Mouse (Mus musculus): ENCODE results near the gene Mtss1l. TPM values are rescaled to one million over a fixed set of nuclear protein-coding genes. Genes with fewer than 3 reads are reported as not detected.

Mtss1l gene
- polyA plus RNA-seq, 1 experiment from 2014 or later: 16.2 TPM

GRCm38 (mm10) chr8:110722414-110723011, 1.2 kb downstream of the Mtss1l start:
- WGBS: 40% methylated on average over 11 of the region's 11 CpGs
- H3K9me3 ChIP-seq: no peaks in the 10 kb centered on the region

GRCm38 (mm10) chr8:110724493-110724892, 3.2 kb downstream of the Mtss1l start:
- Histone ChIP-seq H3K4me1 (peaks cover 47% of the 10 kb centered on the region), H3K9me3 (no peaks in the 10 kb centered on the region), H3K36me3 (peaks cover 23% of the 10 kb centered on the region), H3K9ac (no peak overlapping the region), H3K4me2 (peak overlapping the region; percentile 65), H3K4me3 (replicated peaks) (no peak overlapping the region), H3K27me3 (replicated peaks) (no peaks in the 10 kb centered on the region), H3K27ac (peak overlapping the region; percentile 52)
- no peak for ATAC-seq (ENCODE audit: insufficient read depth, low FRiP score, low read depth)
- WGBS: 53% methylated on average over 3 of the region's 3 CpGs

More at GRCm38 (mm10) chr8:110722414-110723011, 1.2 kb downstream of the Mtss1l start:
- Histone ChIP-seq H3K4me1 (peaks cover 65% of the 10 kb centered on the region), H3K27ac (peak overlapping the region; percentile 40), H3K4me2 (peak overlapping the region; percentile 65), H3K4me3 (replicated peaks) (peak overlapping the region; percentile 72), H3K9ac (peak overlapping the region; percentile 50), H3K36me3 (peaks cover 6% of the 10 kb centered on the region; the same call in 1 of the 2 replicates), H3K27me3 (replicated peaks) (no peaks in the 10 kb centered on the region)
- no peak for ATAC-seq (ENCODE audit: insufficient read depth, low FRiP score, low read depth)

- Histone ChIP-seq H3K9ac (no peak overlapping the region), H3K4me2 (peak overlapping the region; percentile 65; the same call in 1 of the 2 replicates), H3K9me3 (no peaks in the 10 kb centered on the region), H3K4me3 (replicated peaks) (no peak overlapping the region), H3K27ac (peak overlapping the region; percentile 52), H3K27me3 (replicated peaks) (no peaks in the 10 kb centered on the region), H3K36me3 (peaks cover 30% of the 10 kb centered on the region), H3K4me1 (peaks cover 40% of the 10 kb centered on the region)
- no peak for ATAC-seq (ENCODE audit: insufficient read depth, low FRiP score, low read depth)
- WGBS: 40% methylated on average over 7 of the region's 7 CpGs
Observed at GRCm38 (mm10) chr8:110725084-110725838, 4.0 kb downstream of the Mtss1l start.

GRCm38 (mm10) chr8:110726893-110727292, 5.6 kb downstream of the Mtss1l start:
- no peaks in the 10 kb centered on the region for H3K9me3 ChIP-seq
- WGBS: 11% methylated on average over 18 of the region's 18 CpGs
- H3K27me3 ChIP-seq (replicated peaks): no peaks in the 10 kb centered on the region
- peaks cover 46% of the 10 kb centered on the region for H3K36me3 ChIP-seq
- H3K4me2 ChIP-seq: no peak overlapping the region
- no peak overlapping the region for H3K27ac ChIP-seq
- ATAC-seq (ENCODE audit: insufficient read depth, low FRiP score, low read depth): no peak
- H3K9ac ChIP-seq: no peak overlapping the region
- H3K4me3 ChIP-seq (replicated peaks): no peak overlapping the region
- peaks cover 32% of the 10 kb centered on the region for H3K4me1 ChIP-seq

GRCm38 (mm10) chr8:110731346-110731859, 10.1 kb downstream of the Mtss1l start:
- no peak overlapping the region for H3K4me3 ChIP-seq (replicated peaks)
- H3K9ac ChIP-seq: no peak overlapping the region
- 91% methylated on average over 8 of the region's 8 CpGs for WGBS
- no peaks in the 10 kb centered on the region for H3K27me3 ChIP-seq (replicated peaks)
- H3K36me3 ChIP-seq: peaks cover 70% of the 10 kb centered on the region
- no peaks in the 10 kb centered on the region for H3K9me3 ChIP-seq
- no peak overlapping the region for H3K4me2 ChIP-seq
- ATAC-seq (ENCODE audit: insufficient read depth, low FRiP score, low read depth): no peak
- H3K27ac ChIP-seq: no peak overlapping the region
- no peaks in the 10 kb centered on the region for H3K4me1 ChIP-seq

- Histone ChIP-seq H3K9ac (no peak overlapping the region), H3K27me3 (replicated peaks) (no peaks in the 10 kb centered on the region), H3K4me1 (no peaks in the 10 kb centered on the region), H3K4me2 (no peak overlapping the region), H3K4me3 (replicated peaks) (no peak overlapping the region), H3K9me3 (no peaks in the 10 kb centered on the region), H3K27ac (no peak overlapping the region), H3K36me3 (peaks cover 75% of the 10 kb centered on the region)
- ATAC-seq (ENCODE audit: insufficient read depth, low FRiP score, low read depth): no peak
- WGBS: 88% methylated on average over 8 of the region's 8 CpGs
Observed at GRCm38 (mm10) chr8:110733036-110733435, 11.8 kb downstream of the Mtss1l start.

GRCm38 (mm10) chr8:110738591-110739195, 17.4 kb downstream of the Mtss1l start:
- Histone ChIP-seq H3K4me3 (replicated peaks) (no peak overlapping the region), H3K36me3 (peaks cover 46% of the 10 kb centered on the region), H3K27me3 (replicated peaks) (no peaks in the 10 kb centered on the region), H3K9me3 (no peaks in the 10 kb centered on the region), H3K4me1 (no peaks in the 10 kb centered on the region), H3K4me2 (no peak overlapping the region), H3K27ac (no peak overlapping the region), H3K9ac (no peak overlapping the region)
- WGBS: 86% methylated on average over 35 of the region's 35 CpGs
- ATAC-seq (ENCODE audit: insufficient read depth, low FRiP score, low read depth): 0 out of 2 replicates have a peak, but pooled peaks have one; percentile 12

- no peak overlapping the region for H3K4me2 ChIP-seq
- H3K9me3 ChIP-seq: no peaks in the 10 kb centered on the region
- no peak overlapping the region for H3K27ac ChIP-seq
- no peak overlapping the region for H3K9ac ChIP-seq
- H3K4me1 ChIP-seq: no peaks in the 10 kb centered on the region
- 82% methylated on average over 5 of the region's 5 CpGs for WGBS
- peaks cover 36% of the 10 kb centered on the region for H3K36me3 ChIP-seq
- no peak for ATAC-seq (ENCODE audit: insufficient read depth, low FRiP score, low read depth)
- H3K27me3 ChIP-seq (replicated peaks): no peaks in the 10 kb centered on the region
- H3K4me3 ChIP-seq (replicated peaks): no peak overlapping the region
Observed at GRCm38 (mm10) chr8:110740629-110741175, 19.4 kb downstream of the Mtss1l start.

- no peak for ATAC-seq (ENCODE audit: insufficient read depth, low FRiP score, low read depth)
- H3K4me1 ChIP-seq: no peaks in the 10 kb centered on the region
- peaks cover 28% of the 10 kb centered on the region for H3K36me3 ChIP-seq
- H3K9me3 ChIP-seq: no peaks in the 10 kb centered on the region
- H3K9ac ChIP-seq: no peak overlapping the region
- 77% methylated on average over 15 of the region's 15 CpGs for WGBS
- no peaks in the 10 kb centered on the region for H3K27me3 ChIP-seq (replicated peaks)
- H3K27ac ChIP-seq: no peak overlapping the region
- H3K4me3 ChIP-seq (replicated peaks): no peak overlapping the region
- H3K4me2 ChIP-seq: no peak overlapping the region
Observed at GRCm38 (mm10) chr8:110741816-110742451, 20.7 kb downstream of the Mtss1l start.

GRCm38 (mm10) chr8:110742452-110742818, 21.2 kb downstream of the Mtss1l start:
- no peak overlapping the region for H3K4me2 ChIP-seq
- WGBS: 84% methylated on average over 5 of the region's 5 CpGs
- no peaks in the 10 kb centered on the region for H3K9me3 ChIP-seq
- no peak for ATAC-seq (ENCODE audit: insufficient read depth, low FRiP score, low read depth)
- no peak overlapping the region for H3K9ac ChIP-seq
- H3K27ac ChIP-seq: no peak overlapping the region
- peaks cover 25% of the 10 kb centered on the region for H3K36me3 ChIP-seq
- no peak overlapping the region for H3K4me3 ChIP-seq (replicated peaks)
- no peaks in the 10 kb centered on the region for H3K4me1 ChIP-seq
- H3K27me3 ChIP-seq (replicated peaks): no peaks in the 10 kb centered on the region

- no peaks in the 10 kb centered on the region for H3K4me1 ChIP-seq
- H3K9ac ChIP-seq: no peak overlapping the region
- H3K4me3 ChIP-seq (replicated peaks): no peak overlapping the region
- no peaks in the 10 kb centered on the region for H3K9me3 ChIP-seq
- ATAC-seq (ENCODE audit: insufficient read depth, low FRiP score, low read depth): no peak
- peaks cover 4% of the 10 kb centered on the region; the same call in 1 of the 2 replicates for H3K36me3 ChIP-seq
- no peak overlapping the region for H3K4me2 ChIP-seq
- no peaks in the 10 kb centered on the region for H3K27me3 ChIP-seq (replicated peaks)
- no peak overlapping the region for H3K27ac ChIP-seq
- 97% methylated on average over 10 of the region's 10 CpGs for WGBS
Observed at GRCm38 (mm10) chr8:110745162-110745561, 23.9 kb downstream of the Mtss1l start.

Measured in stomach, embryonic 15.5 days (tissue).